Mouse (Mus musculus) bone marrow macrophage, adult 2 months (primary cell): ENCODE results near the gene 3110082J24Rik.

Experiments used
- CTCF ChIP-seq: IDR thresholded peaks from 2 replicates; pipeline ENCODE4 v1.5.1; 2012; ENCODE audit warnings: low read depth, mild to moderate bottlenecking, low read length, moderate library complexity
- POLR2A ChIP-seq: IDR thresholded peaks from 2 replicates; pipeline ENCODE4 v1.6.1; 2012; ENCODE audit warnings: mild to moderate bottlenecking, low read depth, low read length, borderline replicate concordance

- TF ChIP-seq POLR2A = no peak
- TF ChIP-seq CTCF = no peak
Measured at GRCm38 (mm10) chr5:30152007-30152406, 46.1 kb upstream of the 3110082J24Rik start.
